In the genomic region with DNA sequence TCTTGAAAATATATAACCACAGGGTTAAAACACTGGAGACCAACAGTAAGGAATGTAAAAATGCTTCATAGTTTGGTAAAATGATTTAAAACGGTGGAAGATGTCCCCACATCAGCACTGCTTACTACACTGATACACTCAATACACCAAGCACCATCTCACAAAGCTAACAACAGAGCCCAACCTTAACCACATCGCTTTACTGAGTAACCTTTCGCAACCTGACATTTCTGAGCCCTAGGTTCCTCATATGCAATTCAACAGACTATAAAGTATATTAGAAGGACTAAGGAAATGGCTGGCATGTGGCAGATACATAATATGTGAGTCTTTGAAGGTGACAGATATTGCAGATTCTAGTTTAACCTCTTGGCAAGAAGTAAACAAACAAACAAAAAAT, we compare ENCODE assay signal across 9 mouse cellular contexts. TPM values are rescaled to one million over a fixed set of nuclear protein-coding genes. Genes with fewer than 3 reads are reported as not detected.
A peak's percentile ranks its signal among the peaks of the same experiment; 100 is the strongest.
DNase-seq lines count a peak whose midpoint lies in the region; ATAC-seq lines count a peak whose summit lies in the region.
"Had no signal": no experiment of that assay in that cellular context is flagged by ENCODE, and none has a peak within 500 bp of the region (broad histone marks: within the 10 kb centered on the region; RNA-seq: fewer than 3 reads in every experiment).

No protein-coding gene starts in this region.

- H3K4me2 ChIP-seq in kidney, embryonic 14.5 days (replicated peaks; ENCODE audit: low read depth, low read length) = peak overlapping the region; percentile 19; the same call in 1 of the 2 replicates
- H3K4me2 ChIP-seq in hindbrain, embryonic 16.5 days (ENCODE audit: low read length) = peak overlapping the region; percentile 49
- peak overlapping the region; percentile 63 for H3K4me2 ChIP-seq in midbrain, embryonic 15.5 days

- no peak overlapping the region for H3K9ac ChIP-seq in kidney, embryonic 14.5 days (ENCODE audit: low read depth, low read length)
- H3K9ac ChIP-seq in hindbrain, embryonic 16.5 days (ENCODE audit: low read depth, low read length) = no peak overlapping the region
- H3K9ac ChIP-seq in midbrain, embryonic 15.5 days = no peak overlapping the region

- H3K27me3 ChIP-seq in kidney, embryonic 14.5 days (ENCODE audit: control insufficient read depth, insufficient read depth, low read length) = no peaks in the 10 kb centered on the region
- no peaks in the 10 kb centered on the region for H3K27me3 ChIP-seq in embryonic facial prominence, embryonic 10.5 days (replicated peaks; ENCODE audit: low read depth, poor library complexity, severe bottlenecking)
- no peaks in the 10 kb centered on the region for H3K27me3 ChIP-seq in hindbrain, embryonic 16.5 days (replicated peaks; ENCODE audit: control insufficient read depth, insufficient read depth, low read length)
- no peaks in the 10 kb centered on the region for H3K27me3 ChIP-seq in midbrain, embryonic 15.5 days (replicated peaks)

- peaks cover 11% of the 10 kb centered on the region; the same call in 1 of the 2 replicates for H3K4me1 ChIP-seq in kidney, embryonic 14.5 days (ENCODE audit: control insufficient read depth, insufficient read depth, low read length)
- peaks cover 21% of the 10 kb centered on the region for H3K4me1 ChIP-seq in embryonic facial prominence, embryonic 10.5 days
- peaks cover 22% of the 10 kb centered on the region for H3K4me1 ChIP-seq in hindbrain, embryonic 16.5 days (ENCODE audit: control insufficient read depth, insufficient read depth, low read depth, low read length)
- H3K4me1 ChIP-seq in midbrain, embryonic 15.5 days = peaks cover 34% of the 10 kb centered on the region

- DNase-seq in kidney, adult 18-20 months = no peak
- no peak for DNase-seq in embryonic facial prominence, embryonic 10.5 days (ENCODE audit: low spot score)
- DNase-seq in kidney, postnatal 36 days = no peak
- no peak for DNase-seq in frontal cortex, postnatal 25 days (ENCODE audit: low spot score in 2 of 2)
- no peak for DNase-seq in adrenal gland, adult 18-20 months (ENCODE audit: low spot score in 2 of 2)
- DNase-seq: cerebellum, postnatal 14 days had no signal

- H3K4me3 ChIP-seq in kidney, embryonic 14.5 days (ENCODE audit: low read length) = no peak overlapping the region; the same call in 1 of the 2 replicates
- H3K4me3 ChIP-seq in embryonic facial prominence, embryonic 10.5 days = peak overlapping the region; percentile 93
- H3K4me3 ChIP-seq in hindbrain, embryonic 16.5 days (ENCODE audit: low read length) = peak overlapping the region; percentile 14
- H3K4me3 ChIP-seq in midbrain, embryonic 15.5 days = peak overlapping the region; percentile 8; the same call in 1 of the 2 replicates

- H3K9me3 ChIP-seq in kidney, embryonic 14.5 days (ENCODE audit: control insufficient read depth, low read length) = no peaks in the 10 kb centered on the region
- H3K9me3 ChIP-seq in embryonic facial prominence, embryonic 10.5 days = no peaks in the 10 kb centered on the region
- no peaks in the 10 kb centered on the region for H3K9me3 ChIP-seq in hindbrain, embryonic 16.5 days (ENCODE audit: control insufficient read depth, low read length)
- no peaks in the 10 kb centered on the region for H3K9me3 ChIP-seq in midbrain, embryonic 15.5 days

- no peaks in the 10 kb centered on the region; the same call in 1 of the 2 replicates for H3K36me3 ChIP-seq in kidney, embryonic 14.5 days (ENCODE audit: control insufficient read depth, insufficient read depth, low read length)
- H3K36me3 ChIP-seq in embryonic facial prominence, embryonic 10.5 days (replicated peaks) = peaks cover 33% of the 10 kb centered on the region
- no peaks in the 10 kb centered on the region for H3K36me3 ChIP-seq in hindbrain, embryonic 16.5 days (ENCODE audit: control insufficient read depth, insufficient read depth, low read length)
- no peaks in the 10 kb centered on the region for H3K36me3 ChIP-seq in midbrain, embryonic 15.5 days (replicated peaks)

- no peak overlapping the region for H3K27ac ChIP-seq in kidney, embryonic 14.5 days (ENCODE audit: low read depth, low read length)
- H3K27ac ChIP-seq in embryonic facial prominence, embryonic 10.5 days (replicated peaks) = no peak overlapping the region
- H3K27ac ChIP-seq in hindbrain, embryonic 16.5 days (ENCODE audit: low read depth, low read length) = no peak overlapping the region
- H3K27ac ChIP-seq in midbrain, embryonic 15.5 days = no peak overlapping the region

- WGBS in kidney, embryonic 14.5 days = 94% methylated on average over 3 of the region's 3 CpGs
- 94% methylated on average over 3 of the region's 3 CpGs for WGBS in embryonic facial prominence, embryonic 10.5 days
- 92% methylated on average over 3 of the region's 3 CpGs for WGBS in hindbrain, embryonic 16.5 days
- WGBS in midbrain, embryonic 15.5 days = 91% methylated on average over 3 of the region's 3 CpGs

- ATAC-seq in kidney, embryonic 14.5 days (ENCODE audit: low FRiP score, low TSS enrichment) = no peak
- ATAC-seq in hindbrain, embryonic 16.5 days = no peak
- no peak for ATAC-seq in midbrain, embryonic 15.5 days (replicated peaks)

RNA-seq across cellular contexts. Expression of a gene that starts 2.0 kb away (rescaled TPM):
- polyA plus RNA-seq in kidney, embryonic 14.5 days (2014; fragmentation: Nextera tagmentation; extraction: Ambion mirVana) = 20.4 and 27.2 TPM in 2 replicates
- 24.0 and 25.7 TPM in 2 replicates for polyA plus RNA-seq in embryonic facial prominence, embryonic 10.5 days (2016; fragmentation: Nextera tagmentation; extraction: Ambion mirVana)
- polyA plus RNA-seq in hindbrain, embryonic 16.5 days (2015; fragmentation: Nextera tagmentation; extraction: Ambion mirVana) = 17.6 and 18.7 TPM in 2 replicates
- polyA plus RNA-seq in midbrain, embryonic 15.5 days (2015; fragmentation: Nextera tagmentation; extraction: Ambion mirVana) = 22.8 and 25.2 TPM in 2 replicates
- 10 to 100 TPM; 43.0 to 46.8 TPM for total RNA-seq in adrenal gland, adult 18-20 months (2021)

RNA-seq across cellular contexts. Expression of a gene that starts 39.0 kb away (rescaled TPM):
- 51.2 and 60.8 TPM in 2 replicates for polyA plus RNA-seq in kidney, embryonic 14.5 days (2014; fragmentation: Nextera tagmentation; extraction: Ambion mirVana)
- polyA plus RNA-seq in embryonic facial prominence, embryonic 10.5 days (2016; fragmentation: Nextera tagmentation; extraction: Ambion mirVana) = 74.5 and 75.6 TPM in 2 replicates
- 30.8 and 35.6 TPM in 2 replicates for polyA plus RNA-seq in hindbrain, embryonic 16.5 days (2015; fragmentation: Nextera tagmentation; extraction: Ambion mirVana)
- 40.0 and 40.6 TPM in 2 replicates for polyA plus RNA-seq in midbrain, embryonic 15.5 days (2015; fragmentation: Nextera tagmentation; extraction: Ambion mirVana)
- total RNA-seq in adrenal gland, adult 18-20 months (2021) = 10 to 100 TPM; 26.7 to 32.8 TPM

RNA-seq across cellular contexts. Expression of a gene that starts 54.6 kb away (rescaled TPM):
- polyA plus RNA-seq in kidney, embryonic 14.5 days (2014; fragmentation: Nextera tagmentation; extraction: Ambion mirVana) = 377 and 496 TPM in 2 replicates
- 374 and 377 TPM in 2 replicates for polyA plus RNA-seq in embryonic facial prominence, embryonic 10.5 days (2016; fragmentation: Nextera tagmentation; extraction: Ambion mirVana)
- 251 and 276 TPM in 2 replicates for polyA plus RNA-seq in hindbrain, embryonic 16.5 days (2015; fragmentation: Nextera tagmentation; extraction: Ambion mirVana)
- 252 and 260 TPM in 2 replicates for polyA plus RNA-seq in midbrain, embryonic 15.5 days (2015; fragmentation: Nextera tagmentation; extraction: Ambion mirVana)
- total RNA-seq in adrenal gland, adult 18-20 months (2021) = 100 to 1,000 TPM; 252 to 270 TPM

RNA-seq across cellular contexts. Expression of a gene that starts 56.7 kb away (rescaled TPM):
- polyA plus RNA-seq in kidney, embryonic 14.5 days (2014; fragmentation: Nextera tagmentation; extraction: Ambion mirVana) = 37.5 and 56.6 TPM in 2 replicates
- polyA plus RNA-seq in embryonic facial prominence, embryonic 10.5 days (2016; fragmentation: Nextera tagmentation; extraction: Ambion mirVana) = 65.5 and 71.5 TPM in 2 replicates
- polyA plus RNA-seq in hindbrain, embryonic 16.5 days (2015; fragmentation: Nextera tagmentation; extraction: Ambion mirVana) = 50.1 and 50.8 TPM in 2 replicates
- polyA plus RNA-seq in midbrain, embryonic 15.5 days (2015; fragmentation: Nextera tagmentation; extraction: Ambion mirVana) = 49.2 and 51.1 TPM in 2 replicates
- 10 to 100 TPM; 45.5 to 52.1 TPM for total RNA-seq in adrenal gland, adult 18-20 months (2021)
